Mouse (Mus musculus): ENCODE measurements around the gene Ptges3l.
"Not testable (repeated sequence)": the region's sequence is repeated elsewhere in the genome, so short reads cannot be mapped to it uniquely, and the experiment has no call there.

Ptges3l gene

GRCm38 (mm10) chr11:101424925-101425813 lies at the start of gene Ptges3l, which contains the start of gene Rundc1:
Gene Ptges3l (minus strand): TSS chr11:101425333.
Gene Rundc1 (plus strand): TSS chr11:101425085.
- DNase-seq = peak; percentile 100

- DNase-seq = peak; percentile 28 to 47
Observed at GRCm38 (mm10) chr11:101474298-101474697, 49.2 kb upstream of the Ptges3l start.

- not testable (repeated sequence) for DNase-seq
Observed at GRCm38 (mm10) chr11:101473686-101474085, 48.6 kb upstream of the Ptges3l start.

- peak; percentile 75 to 82 for DNase-seq
Observed at GRCm38 (mm10) chr11:101472336-101472735, 47.2 kb upstream of the Ptges3l start.

GRCm38 (mm10) chr11:101471926-101472325 lies 46.8 kb upstream of the Ptges3l start:
- DNase-seq = peak; percentile 60 to 75

- DNase-seq = no peak
Observed at GRCm38 (mm10) chr11:101470206-101470605, 45.1 kb upstream of the Ptges3l start.

GRCm38 (mm10) chr11:101469155-101469554 lies 44.0 kb upstream of the Ptges3l start:
- DNase-seq = no peak

GRCm38 (mm10) chr11:101468731-101469130 lies 43.6 kb upstream of the Ptges3l start:
- peak in 1 of 2 experiments; percentile 46 for DNase-seq

GRCm38 (mm10) chr11:101468263-101468688 lies 43.1 kb upstream of the Ptges3l start:
- no peak for DNase-seq

GRCm38 (mm10) chr11:101467477-101468262 lies 42.5 kb upstream of the Ptges3l start:
- DNase-seq = peak; percentile 89 to 93

GRCm38 (mm10) chr11:101466552-101466950 lies 41.4 kb upstream of the Ptges3l start:
- DNase-seq = not testable (repeated sequence)

- peak; percentile 89 to 91 for DNase-seq
Observed at GRCm38 (mm10) chr11:101465869-101466551, 40.9 kb upstream of the Ptges3l start, which contains the start of gene Vat1. Gene Vat1 (minus strand): TSS chr11:101466230.

- DNase-seq = peak; percentile 72 to 77
Observed at GRCm38 (mm10) chr11:101465101-101465868, 40.2 kb upstream of the Ptges3l start.

GRCm38 (mm10) chr11:101464211-101465100 lies 39.3 kb upstream of the Ptges3l start, which contains the start of gene Rnd2:
Gene Rnd2 (plus strand): TSS chr11:101464999.
- DNase-seq = no peak

GRCm38 (mm10) chr11:101462583-101463440 lies 37.7 kb upstream of the Ptges3l start:
- DNase-seq = peak; percentile 46 to 56

GRCm38 (mm10) chr11:101462141-101462540 lies 37.0 kb upstream of the Ptges3l start:
- no peak for DNase-seq

- DNase-seq = no peak
Observed at GRCm38 (mm10) chr11:101460321-101460720, 35.2 kb upstream of the Ptges3l start.

GRCm38 (mm10) chr11:101459716-101460115 lies 34.6 kb upstream of the Ptges3l start:
- no peak for DNase-seq

GRCm38 (mm10) chr11:101458217-101458616 lies 33.1 kb upstream of the Ptges3l start:
- no peak for DNase-seq

GRCm38 (mm10) chr11:101457631-101458030 lies 32.5 kb upstream of the Ptges3l start:
- DNase-seq = no peak
